Mouse (Mus musculus): ENCODE measurements around the gene Zbtb38.

Zbtb38 gene

DNA sequence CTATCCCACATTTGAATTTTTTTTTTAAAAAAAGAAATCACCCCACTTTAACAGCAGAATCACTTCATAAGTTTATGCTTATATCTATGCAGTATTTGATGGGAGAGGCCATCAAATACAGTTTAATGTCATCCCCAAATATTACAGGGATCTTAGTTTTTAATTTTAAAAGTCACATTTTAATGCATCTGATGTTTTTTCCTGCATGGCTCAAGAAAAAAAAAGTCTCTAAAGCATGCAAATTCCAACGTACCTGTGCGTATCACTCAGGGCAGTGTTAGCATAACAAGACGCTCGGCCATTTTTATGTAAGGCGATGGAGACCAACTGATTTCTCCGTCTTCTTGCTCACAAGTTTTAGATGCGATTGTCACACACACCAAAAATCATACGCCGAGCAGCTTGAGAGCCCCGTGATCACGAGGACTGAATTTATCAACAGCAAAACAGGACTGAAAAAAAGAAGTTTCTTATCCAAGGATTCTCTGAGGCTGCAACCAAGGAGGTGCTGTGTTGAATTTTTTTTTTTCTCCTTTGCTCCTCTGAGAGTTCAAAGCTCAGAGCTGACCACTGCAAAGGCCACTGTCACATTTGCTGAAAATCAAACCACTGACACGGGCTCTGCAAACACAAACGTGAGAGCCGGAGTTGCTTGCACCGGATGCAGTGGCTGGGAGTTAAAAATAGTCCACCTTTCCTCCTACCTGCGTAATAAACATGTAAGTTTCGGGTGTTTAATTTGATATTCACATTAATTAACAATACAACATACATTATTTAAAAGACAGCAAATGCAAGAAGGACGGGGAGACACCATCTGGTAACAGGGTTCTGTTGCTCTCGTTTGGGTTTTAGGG is 21.4 kb downstream of the Zbtb38 start:
- no peak for DNase-seq (ENCODE audit: low spot score in 2 of 2)

DNA sequence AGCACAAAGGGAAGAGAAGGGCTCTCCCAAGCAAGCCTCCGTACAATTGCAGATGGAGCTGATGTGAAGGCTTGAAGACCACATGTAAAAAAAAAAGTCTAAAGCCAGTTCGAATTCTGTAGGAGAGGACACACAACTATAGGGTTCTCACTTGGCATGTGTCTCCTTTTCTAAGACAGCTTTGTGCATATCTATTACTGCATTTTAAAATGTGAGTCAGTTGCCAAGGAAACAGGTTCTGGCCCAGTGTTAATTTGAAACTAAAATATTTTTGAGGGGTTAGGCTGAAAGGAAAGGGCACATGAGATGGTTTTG is 22.4 kb downstream of the Zbtb38 start:
- no peak for DNase-seq (ENCODE audit: low spot score in 2 of 2)

DNA sequence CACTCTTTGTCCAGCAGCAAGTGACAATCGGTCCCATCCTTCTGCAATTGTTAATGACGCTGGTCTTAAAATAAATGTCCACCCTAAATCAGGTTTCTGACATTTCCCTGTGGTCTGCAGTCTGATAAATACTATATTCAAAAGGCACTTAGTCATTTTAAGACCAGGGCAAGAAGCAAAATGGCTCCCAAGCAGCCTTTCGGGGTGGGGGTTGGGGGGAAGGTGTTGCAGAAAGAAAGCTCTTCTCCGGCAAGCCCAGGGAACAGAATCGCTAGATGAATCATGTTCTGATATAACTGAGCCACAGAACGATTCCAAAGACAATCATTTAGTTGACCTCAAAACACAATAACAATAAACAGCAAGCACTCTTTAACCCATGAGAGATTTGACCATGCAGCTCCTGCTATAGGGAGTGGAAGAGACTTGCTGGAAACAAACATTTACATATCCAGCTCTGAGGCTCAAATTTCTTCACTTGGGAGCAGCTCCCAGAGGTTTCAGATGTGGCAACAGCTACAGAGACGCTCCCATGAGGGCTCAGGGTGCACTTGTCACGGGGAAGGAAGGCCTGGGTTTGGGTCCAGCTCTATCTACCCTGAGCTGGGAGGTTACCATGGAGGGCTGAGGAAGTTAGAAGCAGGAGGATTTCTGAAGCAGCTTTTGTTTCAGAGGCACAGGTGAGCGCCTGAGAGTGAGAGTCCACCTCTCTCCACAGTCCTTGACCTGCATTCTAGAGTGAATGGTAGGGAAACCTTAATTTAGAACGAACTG is 22.9 kb downstream of the Zbtb38 start:
- DNase-seq (ENCODE audit: low spot score in 2 of 2) = no peak

DNA sequence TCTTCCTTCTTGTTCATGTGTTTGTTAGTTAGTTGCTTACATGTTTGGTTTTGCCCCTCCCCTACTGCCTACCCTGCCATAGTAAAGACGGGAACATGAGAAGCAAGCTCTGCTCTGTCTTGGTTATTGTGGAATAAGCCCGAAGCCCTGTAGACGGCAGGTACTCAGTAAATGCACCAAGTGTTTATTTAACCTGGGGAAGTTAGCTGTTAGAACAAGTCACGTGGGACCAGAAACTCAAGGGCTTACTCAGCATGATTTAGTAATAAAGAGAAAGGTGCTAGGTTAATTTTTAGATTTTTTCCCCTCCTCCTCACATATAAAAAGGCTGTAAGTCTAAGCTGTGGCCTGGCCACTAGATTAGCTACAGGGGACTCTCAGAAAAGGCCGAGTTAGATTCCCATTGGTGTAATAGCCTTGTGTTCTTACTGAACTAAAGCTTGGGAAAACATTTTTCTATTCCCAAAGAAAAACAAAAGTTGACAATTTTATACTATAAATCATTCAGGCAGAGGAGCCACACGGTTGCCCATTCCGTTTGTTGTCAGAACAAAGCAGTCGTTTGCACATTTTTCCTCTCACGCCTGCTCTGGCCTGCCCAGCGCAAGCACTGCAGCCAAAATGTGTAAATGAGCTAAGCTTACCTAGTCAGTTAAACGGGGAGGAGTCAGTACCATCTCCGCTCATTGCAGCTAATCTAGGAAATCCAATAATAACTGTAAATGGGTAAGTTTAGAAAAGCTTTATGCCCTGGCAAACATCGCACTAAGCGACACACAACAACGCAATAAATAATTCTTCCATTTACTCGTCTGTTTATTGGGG is 24.1 kb downstream of the Zbtb38 start:
- DNase-seq (ENCODE audit: low spot score in 2 of 2) = no peak

DNA sequence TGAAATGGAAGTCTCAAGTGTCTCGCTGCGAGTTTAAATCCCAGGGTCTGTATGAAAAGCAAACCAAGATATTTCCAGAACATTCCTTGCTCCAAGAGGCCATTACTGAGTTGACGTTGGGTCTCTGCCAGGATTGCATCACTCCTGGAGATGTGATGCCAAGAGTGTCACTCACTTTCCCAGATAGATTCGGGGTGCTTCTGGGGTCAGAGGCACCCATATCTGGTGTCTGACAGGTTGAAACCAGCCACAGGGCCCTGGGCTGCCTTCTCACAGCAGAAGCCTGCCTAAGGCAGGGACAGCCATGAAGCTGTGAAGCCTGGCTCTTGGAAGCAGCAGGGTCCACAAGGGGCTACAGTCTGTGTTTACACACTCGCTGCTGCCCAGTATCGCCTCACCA is 24.9 kb downstream of the Zbtb38 start:
- DNase-seq (ENCODE audit: low spot score in 2 of 2) = no peak

DNA sequence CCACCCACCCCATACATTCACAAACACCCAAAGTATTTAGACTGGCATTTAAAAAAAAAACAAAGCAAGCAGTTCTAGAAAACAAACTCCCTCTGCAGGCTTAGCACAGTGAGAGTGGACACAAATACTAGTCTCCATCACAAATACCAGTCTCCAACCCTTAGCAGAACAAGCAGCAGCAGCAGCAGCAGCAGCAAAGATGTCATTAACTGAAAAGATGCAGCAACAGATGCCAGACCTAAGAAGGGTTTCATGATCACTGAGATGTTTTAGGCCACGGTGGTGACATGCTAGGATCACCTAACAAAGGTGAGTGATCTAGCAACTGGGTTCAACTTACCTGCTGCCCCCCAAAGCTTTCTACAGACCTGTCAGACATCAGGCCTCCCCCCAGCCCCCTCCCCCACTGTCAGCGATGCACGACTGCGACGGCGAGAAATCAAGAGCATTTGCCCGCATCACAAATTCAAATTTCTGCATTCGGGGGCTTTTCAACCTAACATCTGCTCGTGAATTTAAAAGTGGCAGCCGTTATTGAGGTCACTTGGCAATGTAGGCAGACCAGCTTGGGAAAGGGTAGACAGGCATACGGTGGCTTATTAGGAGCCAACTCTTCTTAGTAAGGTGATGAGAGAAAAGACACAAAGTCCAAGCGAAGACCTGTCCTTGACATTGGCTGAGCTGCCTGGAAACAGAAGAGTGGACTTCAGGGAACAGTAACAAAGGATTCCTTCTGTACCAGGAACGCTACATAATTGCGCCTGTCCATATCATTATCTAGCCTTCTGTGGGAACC is 26.1 kb downstream of the Zbtb38 start:
- DNase-seq (ENCODE audit: low spot score in 2 of 2) = no peak

DNA sequence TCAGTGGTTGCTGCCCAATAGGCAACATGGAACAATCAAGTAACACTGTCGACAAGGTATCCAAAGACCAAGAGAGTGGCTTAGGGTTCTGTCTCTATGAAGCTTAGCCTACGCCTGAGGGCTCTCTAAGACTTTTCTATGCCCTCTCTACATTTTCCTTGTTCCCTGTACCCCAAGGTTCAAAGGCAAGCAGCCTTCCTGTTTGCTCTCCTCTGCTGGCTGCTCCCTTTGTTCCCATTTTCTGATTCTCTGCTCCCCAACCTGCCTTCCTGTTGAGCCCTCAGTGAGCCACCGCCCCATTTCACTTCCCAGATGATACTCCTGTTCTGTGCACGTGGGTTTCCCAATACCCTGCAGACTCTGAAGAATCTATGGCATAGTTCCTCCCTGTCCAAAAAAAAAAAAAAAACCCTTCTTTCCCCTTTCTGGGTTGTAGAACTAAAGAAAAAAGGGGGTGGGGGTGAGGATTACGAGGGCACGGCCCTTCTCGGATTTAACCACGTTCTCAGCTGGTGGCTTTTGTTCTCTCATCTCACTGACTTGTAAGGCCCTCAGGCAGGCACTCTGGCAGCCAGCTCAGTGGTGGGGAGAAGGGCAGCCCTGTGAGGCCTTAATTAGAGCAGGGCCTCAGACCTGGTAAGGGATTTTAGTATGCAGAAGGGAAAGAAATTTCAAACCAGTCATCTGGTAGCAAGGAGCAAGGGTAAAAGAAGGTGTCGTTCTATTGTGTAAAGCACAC is 26.9 kb downstream of the Zbtb38 start:
- no peak for DNase-seq (ENCODE audit: low spot score in 2 of 2)

DNA sequence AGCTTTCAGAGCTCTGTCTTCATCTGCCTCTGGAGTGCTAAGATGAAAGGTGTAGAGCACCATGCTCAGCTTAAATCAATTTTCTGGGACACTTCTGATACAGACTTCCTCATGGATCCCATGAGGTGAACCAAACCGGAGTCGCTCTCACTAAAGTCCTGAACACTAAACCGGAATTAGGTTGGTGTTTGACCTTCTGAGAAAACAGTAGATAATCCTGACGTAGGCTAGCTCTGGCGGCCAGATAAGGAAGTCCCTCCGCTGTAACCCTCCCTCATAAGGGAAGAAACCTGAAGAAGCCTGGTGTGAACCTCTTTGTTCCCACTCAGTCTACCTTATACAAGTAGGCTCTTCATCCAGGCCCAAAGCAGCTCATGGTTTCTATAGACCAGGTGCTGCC is 29.0 kb downstream of the Zbtb38 start:
- no peak for DNase-seq (ENCODE audit: low spot score in 2 of 2)

DNA sequence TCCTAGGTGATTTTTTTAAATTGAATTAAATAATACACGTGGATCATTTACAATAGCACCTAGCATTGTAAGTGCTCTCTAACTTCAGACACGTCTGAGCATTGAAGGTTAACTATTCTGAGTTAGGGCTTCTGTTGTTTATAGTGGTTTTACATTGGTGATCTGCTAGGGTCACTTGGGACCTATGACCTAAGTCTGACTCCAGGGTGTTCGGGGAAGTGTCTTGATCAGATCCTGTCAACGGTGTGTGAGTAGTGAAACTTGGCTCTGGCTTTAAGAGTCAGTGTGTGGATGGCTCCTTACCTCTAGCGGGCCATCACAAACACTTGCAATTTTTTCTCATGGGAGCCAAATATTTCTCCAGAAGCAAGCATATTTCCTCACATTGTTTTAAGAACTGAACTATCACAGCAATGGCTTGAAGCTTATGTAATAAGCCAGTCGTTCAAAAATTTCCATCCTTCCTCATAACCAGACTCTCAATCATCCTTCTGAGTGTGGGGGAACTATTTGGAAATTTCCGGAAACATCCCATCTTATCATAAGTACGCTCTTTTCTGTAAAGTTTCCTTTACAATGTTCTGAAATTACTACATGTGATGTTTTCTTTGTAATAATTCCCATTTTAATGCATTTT is 31.4 kb downstream of the Zbtb38 start:
- no peak for DNase-seq (ENCODE audit: low spot score in 2 of 2)

DNA sequence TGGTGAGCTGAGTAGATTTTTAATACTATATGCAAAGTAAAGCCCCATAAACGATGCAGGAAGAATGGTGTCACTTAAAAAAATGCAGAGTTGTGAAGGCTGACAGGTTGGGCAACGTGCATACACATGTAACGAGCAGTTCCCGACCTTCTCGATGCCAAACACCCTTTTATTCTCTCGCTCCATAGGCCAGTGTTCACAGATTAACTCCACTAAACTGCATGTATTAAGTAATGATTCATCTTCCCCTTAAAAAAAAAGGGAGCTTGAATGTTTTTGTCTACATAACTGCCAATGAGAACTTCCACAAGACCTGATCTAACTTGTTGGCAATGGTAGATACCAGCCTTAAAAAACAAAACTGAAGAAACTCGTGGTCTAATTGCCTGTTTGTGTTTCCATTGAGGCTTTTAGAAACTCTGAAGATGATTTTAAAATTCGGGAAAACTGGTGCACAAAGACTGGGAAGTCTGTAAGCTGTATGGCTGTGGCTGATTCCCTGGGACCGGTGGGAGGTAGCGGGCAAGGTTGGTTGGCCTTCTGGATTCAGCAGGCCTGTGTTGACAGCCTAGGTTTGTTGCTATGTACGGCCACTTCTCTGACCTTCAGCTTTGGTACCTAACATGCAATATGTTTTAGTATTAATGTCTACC is 32.0 kb downstream of the Zbtb38 start:
- no peak for DNase-seq (ENCODE audit: low spot score in 2 of 2)

DNA sequence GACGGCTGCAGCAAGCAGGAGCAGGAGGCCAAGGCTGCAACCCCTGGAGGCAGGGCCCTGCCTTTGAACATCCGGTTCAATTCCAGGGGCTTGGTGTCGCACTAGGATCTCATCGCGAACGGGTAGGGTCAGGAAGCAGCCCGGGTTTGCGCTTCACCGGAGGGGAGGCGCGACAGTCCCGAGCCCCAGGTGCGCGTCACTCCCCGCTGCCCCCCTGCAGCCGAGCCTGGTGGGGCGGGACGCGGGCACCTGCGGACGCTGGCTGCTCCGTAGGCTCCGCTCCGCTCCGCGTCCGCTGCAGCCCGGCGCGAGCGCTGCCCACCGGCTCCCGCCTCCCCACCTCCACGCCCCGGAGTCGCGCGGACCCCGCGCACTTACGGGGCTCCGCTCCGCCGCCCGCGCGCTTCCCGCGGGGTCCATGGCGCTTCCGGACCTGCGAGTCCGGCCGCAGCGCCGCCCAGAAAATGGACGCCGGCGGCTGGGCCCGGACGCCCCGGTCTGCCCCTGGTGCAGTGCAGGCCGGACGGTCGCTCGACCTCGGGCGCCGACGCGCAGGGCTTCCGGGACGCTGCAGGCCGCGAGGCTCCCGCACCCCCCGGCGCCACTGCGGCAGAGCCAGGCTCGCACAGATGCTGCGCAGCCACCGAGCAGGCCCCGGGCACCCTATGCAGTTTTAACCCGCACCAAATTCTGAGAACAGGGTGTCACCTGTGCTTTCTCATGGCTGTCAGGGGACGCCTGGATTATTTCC is 33.0 kb downstream of the Zbtb38 start:
- DNase-seq (ENCODE audit: low spot score in 2 of 2) = no peak

DNA sequence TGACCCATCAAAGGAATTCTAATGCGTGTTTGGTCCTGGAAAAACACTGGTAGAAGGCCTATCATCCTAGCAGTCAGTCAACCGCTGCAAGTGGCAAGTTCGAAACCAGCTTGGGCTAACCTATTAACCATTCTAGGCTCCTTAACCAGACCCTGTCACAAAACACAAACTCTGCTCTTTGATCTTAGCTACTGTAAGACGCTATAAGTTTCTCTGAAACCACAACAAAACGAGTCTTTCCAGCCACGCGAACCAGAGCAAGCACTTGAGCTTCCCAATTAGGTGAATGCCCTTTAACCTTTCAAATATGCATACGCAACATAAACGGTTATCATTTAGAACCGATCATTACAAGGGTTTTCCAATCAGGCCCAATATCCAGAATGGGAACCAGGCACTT is 33.7 kb downstream of the Zbtb38 start:
- no peak for DNase-seq (ENCODE audit: low spot score in 2 of 2)

DNA sequence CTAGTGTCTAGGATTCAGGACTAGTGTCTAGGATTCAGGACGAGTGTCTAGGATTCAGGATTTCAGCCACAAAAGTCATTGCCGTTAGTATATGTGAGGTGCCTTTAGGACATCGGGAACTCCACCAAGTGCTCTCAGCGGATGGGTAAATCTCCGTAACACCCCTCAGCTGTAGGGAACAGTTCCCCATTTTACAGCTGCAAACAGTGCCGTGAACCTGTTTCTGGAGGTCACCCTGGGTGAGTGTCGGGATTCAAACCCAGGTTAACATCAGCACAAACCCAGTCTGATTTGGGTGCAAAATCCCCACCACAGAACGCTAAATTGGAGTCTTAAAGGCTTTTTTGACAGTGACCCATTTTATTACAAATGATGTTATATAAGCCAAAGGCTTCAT is 34.2 kb downstream of the Zbtb38 start:
- DNase-seq (ENCODE audit: low spot score in 2 of 2) = no peak

DNA sequence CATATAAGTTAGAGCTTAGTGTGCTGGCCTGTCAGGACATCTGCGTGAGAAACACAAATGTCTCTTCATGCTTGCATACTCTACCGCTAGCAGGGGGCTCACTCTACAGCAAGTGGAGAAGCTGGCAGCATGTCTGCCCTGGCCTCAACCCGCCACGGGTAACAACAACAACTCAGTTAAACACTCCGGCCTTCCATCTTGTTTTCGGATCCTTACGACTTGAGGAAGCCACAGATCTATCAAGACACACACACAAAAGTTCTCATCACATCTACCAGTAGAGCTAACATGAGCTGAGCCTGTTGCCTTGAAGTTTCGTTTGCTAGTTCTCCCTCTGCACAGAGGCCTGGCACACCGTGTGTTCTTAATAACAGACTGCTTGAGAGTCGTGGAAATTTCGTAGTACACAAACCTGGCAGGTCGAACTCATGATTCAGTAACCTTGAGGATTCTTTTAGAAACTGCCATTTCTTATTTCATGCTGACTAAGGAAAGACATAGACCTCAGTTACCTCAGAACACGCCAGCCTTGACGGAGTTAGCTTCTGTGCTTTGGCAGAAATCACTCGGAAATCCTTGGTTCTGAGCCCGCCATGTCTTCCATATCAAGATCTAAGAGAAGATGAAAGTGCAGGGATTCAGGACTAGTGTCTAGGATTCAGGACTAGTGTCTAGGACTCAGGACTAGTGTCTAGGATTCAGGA is 34.8 kb downstream of the Zbtb38 start:
- no peak for DNase-seq (ENCODE audit: low spot score in 2 of 2)

DNA sequence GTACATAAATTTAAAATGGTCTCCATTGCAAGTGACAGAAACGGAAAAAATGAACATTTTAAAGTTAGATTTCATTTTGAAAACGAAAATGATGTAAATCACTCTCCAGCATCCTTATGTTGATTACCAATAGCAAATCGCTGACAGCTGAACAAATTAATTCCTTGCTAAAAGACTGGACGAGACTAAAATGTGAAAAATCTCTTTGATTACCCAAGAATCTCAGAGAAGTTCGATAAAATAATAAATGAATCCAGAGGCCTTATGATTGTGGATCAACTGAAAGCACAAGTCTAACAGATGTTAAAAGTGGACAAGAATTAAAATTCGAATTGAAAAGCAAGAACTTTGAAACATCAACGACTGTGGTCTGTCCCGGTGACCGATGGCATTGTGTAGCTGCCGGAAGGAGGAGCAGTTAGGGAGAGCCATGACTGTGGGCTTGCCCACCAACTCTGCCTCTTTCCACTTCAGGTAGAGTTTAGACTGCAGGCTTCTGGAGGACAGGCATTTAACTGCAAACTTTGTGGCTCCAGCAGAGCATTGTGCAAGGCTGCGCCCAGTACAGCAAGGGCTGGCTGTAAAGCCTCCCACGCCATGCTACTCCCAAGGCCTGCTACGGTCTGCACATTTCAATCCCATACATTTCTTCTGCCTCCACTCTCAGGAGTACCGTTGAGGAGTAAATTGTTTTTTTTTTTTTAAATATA is 35.7 kb downstream of the Zbtb38 start:
- DNase-seq (ENCODE audit: low spot score in 2 of 2) = no peak

DNA sequence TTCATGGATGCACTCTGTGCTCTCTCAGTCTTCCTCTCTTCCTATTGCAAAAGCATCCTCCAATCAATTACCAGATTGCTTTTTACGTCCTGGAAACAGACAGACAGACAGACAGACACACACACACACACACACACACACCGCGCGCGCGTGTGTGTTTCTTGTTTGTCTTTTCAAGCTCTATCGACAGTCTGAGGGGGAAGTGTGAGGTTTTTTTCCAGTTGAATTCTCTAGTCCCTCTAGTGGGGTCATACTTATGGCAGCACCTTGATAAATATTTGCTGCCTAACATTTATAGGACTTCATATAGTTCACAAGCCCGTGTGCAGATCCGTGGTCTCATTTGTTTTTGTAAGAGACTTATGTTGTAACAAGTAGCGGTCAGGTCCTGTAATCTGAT is 36.5 kb downstream of the Zbtb38 start:
- no peak for DNase-seq (ENCODE audit: low spot score in 2 of 2)

DNA sequence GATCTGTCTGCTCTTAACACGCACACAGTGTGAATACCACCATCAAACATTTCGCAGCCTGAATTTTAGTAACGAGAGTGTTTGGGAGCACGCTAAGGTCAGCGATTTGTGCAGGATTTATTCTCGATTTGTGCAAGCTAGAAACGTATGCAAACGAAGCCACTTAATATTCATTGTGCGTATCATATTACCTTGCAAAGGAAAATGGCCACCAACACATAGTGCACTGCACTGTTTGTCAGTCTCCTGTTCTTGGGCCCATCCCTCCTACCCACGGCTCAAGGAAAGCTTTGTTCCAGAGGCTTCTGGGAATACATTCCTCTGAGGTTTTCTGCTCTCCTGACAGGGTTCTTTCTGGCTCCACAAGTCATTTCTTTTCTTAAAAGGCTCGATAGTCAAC is 37.5 kb downstream of the Zbtb38 start:
- DNase-seq (ENCODE audit: low spot score in 2 of 2) = no peak

Measured in right cerebral cortex, postnatal 36 days (tissue).